8 mouse cellular contexts compared by ENCODE assay signal in genomic region chr10:8519014-8519491, GRCm38 (mm10). TPM values are rescaled to one million over a fixed set of nuclear protein-coding genes. Genes with fewer than 3 reads are reported as not detected.
DNase-seq lines count a peak whose midpoint lies in the region; ATAC-seq and TF ChIP-seq lines count a peak whose summit lies in the region.

No protein-coding gene starts in this region.

- H3K9ac ChIP-seq in kidney, embryonic 14.5 days (ENCODE audit: low read depth, low read length): peak overlapping the region; percentile 78
- H3K9ac ChIP-seq in ES-Bruce4 (ENCODE audit: low read depth, poor library complexity, severe bottlenecking): peak overlapping the region; percentile 31
- peak overlapping the region; percentile 72 for H3K9ac ChIP-seq in intestine, embryonic 15.5 days
- peak overlapping the region; percentile 85 for H3K9ac ChIP-seq in midbrain, embryonic 11.5 days (ENCODE audit: low read length)

- no peak for TF ChIP-seq POLR2A in ES-Bruce4 (IDR thresholded peaks at IDR 0.05; ENCODE audit: insufficient read depth, low read length)
- TF ChIP-seq POLR2A in embryonic fibroblast, embryonic 13.5 days (IDR thresholded peaks at IDR 0.05; ENCODE audit: low read depth, low read length): no peak

- H3K4me2 ChIP-seq in kidney, embryonic 14.5 days (replicated peaks; ENCODE audit: low read depth, low read length): peak overlapping the region; percentile 89
- H3K4me2 ChIP-seq in intestine, embryonic 15.5 days (replicated peaks): peak overlapping the region; percentile 93
- peak overlapping the region; percentile 90 for H3K4me2 ChIP-seq in midbrain, embryonic 11.5 days

- H3K4me1 ChIP-seq in kidney, embryonic 14.5 days (ENCODE audit: control insufficient read depth, insufficient read depth, low read length): no peaks in the 10 kb centered on the region; the same call in 1 of the 2 replicates
- no peaks in the 10 kb centered on the region for H3K4me1 ChIP-seq in ES-Bruce4 (ENCODE audit: control insufficient read depth, insufficient read depth, low read length)
- peaks cover 3% of the 10 kb centered on the region; the same call in 1 of the 2 replicates for H3K4me1 ChIP-seq in embryonic fibroblast, embryonic 13.5 days (ENCODE audit: control insufficient read depth, insufficient read depth, low read length)
- peaks cover 12% of the 10 kb centered on the region; the same call in 1 of the 2 replicates for H3K4me1 ChIP-seq in intestine, embryonic 15.5 days (replicated peaks)
- peaks cover 11% of the 10 kb centered on the region for H3K4me1 ChIP-seq in midbrain, embryonic 11.5 days (ENCODE audit: control insufficient read depth, insufficient read depth, low read length)

- peak overlapping the region; percentile 76 for H3K4me3 ChIP-seq in kidney, embryonic 14.5 days (ENCODE audit: low read length)
- H3K4me3 ChIP-seq in ES-Bruce4 (ENCODE audit: low read depth, low read length): peak overlapping the region; percentile 69
- H3K4me3 ChIP-seq in embryonic fibroblast, embryonic 13.5 days (ENCODE audit: insufficient read depth, low read length): peak overlapping the region; percentile 88
- H3K4me3 ChIP-seq in intestine, embryonic 15.5 days (replicated peaks): peak overlapping the region; percentile 80
- peak overlapping the region; percentile 79 for H3K4me3 ChIP-seq in midbrain, embryonic 11.5 days (ENCODE audit: low read depth, low read length)

- H3K36me3 ChIP-seq in kidney, embryonic 14.5 days (ENCODE audit: control insufficient read depth, insufficient read depth, low read length): no peaks in the 10 kb centered on the region
- H3K36me3 ChIP-seq in ES-Bruce4 (ENCODE audit: control insufficient read depth, insufficient read depth, low read length, poor library complexity, severe bottlenecking): no peaks in the 10 kb centered on the region
- H3K36me3 ChIP-seq in intestine, embryonic 15.5 days: no peaks in the 10 kb centered on the region
- H3K36me3 ChIP-seq in midbrain, embryonic 11.5 days (ENCODE audit: control insufficient read depth, insufficient read depth, low read length): no peaks in the 10 kb centered on the region

- no peak for DNase-seq in kidney, adult 9 months
- no peak for DNase-seq in midbrain, embryonic 11.5 days (ENCODE audit: low spot score, missing footprints)
- DNase-seq in thymus, postnatal 36 days: peak; percentile 17 to 21
- no peak for DNase-seq in gastrocnemius, adult 18-20 months (ENCODE audit: low spot score)

- ATAC-seq in kidney, embryonic 14.5 days (ENCODE audit: low FRiP score, low TSS enrichment): no peak
- ATAC-seq in intestine, embryonic 15.5 days: peak; percentile 19
- ATAC-seq in midbrain, embryonic 11.5 days (ENCODE audit: low FRiP score): no peak

- TF ChIP-seq EP300 in ES-Bruce4 (IDR thresholded peaks at IDR 0.05; ENCODE audit: insufficient read depth, low read depth, low read length): no peak

- no peak overlapping the region for H3K27ac ChIP-seq in kidney, embryonic 14.5 days (ENCODE audit: low read depth, low read length)
- no peak overlapping the region for H3K27ac ChIP-seq in ES-Bruce4 (ENCODE audit: insufficient read depth, low read length)
- peak overlapping the region; percentile 57 for H3K27ac ChIP-seq in embryonic fibroblast, embryonic 13.5 days (ENCODE audit: insufficient read depth, low read length)
- H3K27ac ChIP-seq in intestine, embryonic 15.5 days: peak overlapping the region; percentile 32; the same call in 1 of the 2 replicates
- no peak overlapping the region for H3K27ac ChIP-seq in midbrain, embryonic 11.5 days (ENCODE audit: low read depth, low read length)

- no peaks in the 10 kb centered on the region for H3K9me3 ChIP-seq in kidney, embryonic 14.5 days (ENCODE audit: control insufficient read depth, low read length)
- H3K9me3 ChIP-seq in ES-Bruce4 (replicated peaks; ENCODE audit: control insufficient read depth, insufficient read depth, low read length, poor library complexity, severe bottlenecking): no peaks in the 10 kb centered on the region
- no peaks in the 10 kb centered on the region for H3K9me3 ChIP-seq in intestine, embryonic 15.5 days
- no peaks in the 10 kb centered on the region for H3K9me3 ChIP-seq in midbrain, embryonic 11.5 days (ENCODE audit: control insufficient read depth, low read length)

- no peak for TF ChIP-seq CTCF in ES-Bruce4 (IDR thresholded peaks at IDR 0.05; ENCODE audit: low read depth, low read length)
- no peak for TF ChIP-seq CTCF in embryonic fibroblast, embryonic 13.5 days (IDR thresholded peaks at IDR 0.05; ENCODE audit: borderline replicate concordance, insufficient read depth, low read length)

- WGBS in kidney, embryonic 14.5 days: under 1% methylated on average over 18 of the region's 18 CpGs
- 2% methylated on average over 18 of the region's 18 CpGs for WGBS in intestine, embryonic 15.5 days
- WGBS in midbrain, embryonic 11.5 days: 1% methylated on average over 18 of the region's 18 CpGs

- peaks cover 5% of the 10 kb centered on the region; the same call in 1 of the 2 replicates for H3K27me3 ChIP-seq in kidney, embryonic 14.5 days (ENCODE audit: control insufficient read depth, insufficient read depth, low read length)
- H3K27me3 ChIP-seq in ES-Bruce4 (ENCODE audit: control insufficient read depth, insufficient read depth, low read length, poor library complexity, severe bottlenecking): peaks cover 7% of the 10 kb centered on the region
- peaks cover 18% of the 10 kb centered on the region for H3K27me3 ChIP-seq in intestine, embryonic 15.5 days (replicated peaks)
- H3K27me3 ChIP-seq in midbrain, embryonic 11.5 days (ENCODE audit: control insufficient read depth, insufficient read depth, low read length): peaks cover 13% of the 10 kb centered on the region

RNA-seq across cellular contexts. Expression of gene Ust, which starts 0.4 kb away (rescaled TPM):
- 6.3 and 9.0 TPM in 2 replicates for polyA plus RNA-seq in kidney, embryonic 14.5 days (2014; fragmentation: Nextera tagmentation; extraction: Ambion mirVana)
- polyA plus RNA-seq in ES-Bruce4 (2011; ENCODE audit: insufficient read depth, insufficient read length, low read depth, missing spikeins): 0.67 and 0.99 TPM in 2 replicates
- polyA plus RNA-seq in embryonic fibroblast, embryonic 13.5 days (2011; ENCODE audit: insufficient read length, low read depth, missing spikeins): 11.1 and 11.7 TPM in 2 replicates
- 4.4 and 4.7 TPM in 2 replicates for polyA plus RNA-seq in intestine, embryonic 15.5 days (2015; fragmentation: Nextera tagmentation; extraction: Ambion mirVana)
- 2.9 and 3.1 TPM in 2 replicates for polyA plus RNA-seq in midbrain, embryonic 11.5 days (2014; fragmentation: Nextera tagmentation; extraction: Ambion mirVana)
- total RNA-seq in gastrocnemius, adult 18-20 months (2021): 1 to 10 TPM; 1.1 to 1.2 TPM

Comparison
In these comparisons a context has a peak if more than half of its experiments do, and no peak if none do; other contexts are left out.
1. H3K27ac ChIP-seq: peak in embryonic fibroblast, embryonic 13.5 days (single experiment) and intestine, embryonic 15.5 days (single experiment); none in kidney, embryonic 14.5 days (single experiment), ES-Bruce4 (single experiment) and midbrain, embryonic 11.5 days (single experiment).
2. H3K9ac ChIP-seq: peak in every context shown above with its lines; median percentile 85 in midbrain, embryonic 11.5 days; 78 in kidney, embryonic 14.5 days; 72 in intestine, embryonic 15.5 days; 31 in ES-Bruce4.
3. DNase-seq: peak in thymus, postnatal 36 days (2 of 2); none in kidney, adult 9 months (single experiment), midbrain, embryonic 11.5 days (single experiment) and gastrocnemius, adult 18-20 months (single experiment).
4. Peak in every context shown above with its lines, with median percentiles within 50 percentile points of each other: H3K4me2 ChIP-seq and H3K4me3 ChIP-seq.